Mouse (Mus musculus): Measurements from ENCODE around the gene Ddr1.

The Ddr1 gene

GRCm38 (mm10) chr17:35721676-35722075 lies 17.3 kb upstream of the Ddr1 start:
- no peak for DNase-seq (ENCODE audit: low read depth, low spot score)

DNA sequence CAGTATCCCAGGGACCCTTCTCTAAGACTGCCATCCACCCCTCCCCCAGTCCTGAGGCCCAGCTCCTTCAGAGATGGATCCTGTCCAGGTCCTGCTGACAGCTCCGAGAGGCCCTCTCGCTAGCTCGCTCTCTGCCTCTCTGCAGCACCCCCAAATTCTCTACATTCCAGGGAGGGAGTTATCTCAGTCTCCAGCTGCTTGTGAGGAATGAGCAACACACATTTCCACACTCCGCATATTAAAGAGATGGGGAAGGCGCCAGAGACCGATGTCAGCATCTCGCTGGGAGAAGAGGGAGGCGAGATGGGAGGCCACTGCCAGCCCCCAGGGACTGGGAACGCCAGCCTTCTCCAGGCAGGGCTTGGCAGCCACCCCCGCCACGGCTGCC lies 15.9 kb upstream of the Ddr1 start:
- no peak for DNase-seq (ENCODE audit: low read depth, low spot score)

GRCm38 (mm10) chr17:35719616-35720339 lies 15.4 kb upstream of the Ddr1 start:
- no peak for DNase-seq (ENCODE audit: low read depth, low spot score)

GRCm38 (mm10) chr17:35717080-35717479 lies 12.7 kb upstream of the Ddr1 start:
- no peak for DNase-seq (ENCODE audit: low read depth, low spot score)

GRCm38 (mm10) chr17:35716114-35716513 lies 11.7 kb upstream of the Ddr1 start:
- DNase-seq (ENCODE audit: low read depth, low spot score) = no peak

GRCm38 (mm10) chr17:35710705-35711347 lies 6.4 kb upstream of the Ddr1 start:
- no peak for DNase-seq (ENCODE audit: low read depth, low spot score)

DNA sequence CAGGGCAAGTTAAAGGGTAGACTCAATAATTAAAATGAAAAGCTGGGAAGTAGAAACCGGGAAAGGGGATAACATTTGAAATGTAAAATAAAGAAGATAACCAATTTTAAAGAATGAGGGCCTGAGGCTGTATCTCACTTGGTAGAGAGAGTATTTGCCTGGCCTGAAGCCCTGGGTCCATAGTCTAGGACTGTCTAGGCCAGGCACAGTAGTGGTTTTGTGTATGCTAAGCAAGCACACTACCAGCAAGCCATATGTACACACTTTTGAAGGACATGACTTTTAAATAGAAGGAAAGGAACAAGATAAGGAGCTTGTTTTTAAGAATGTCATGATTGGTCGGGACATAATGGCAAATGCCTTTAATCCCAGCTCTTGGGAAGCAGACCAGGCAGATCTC lies 4.2 kb upstream of the Ddr1 start:
- no peak for DNase-seq (ENCODE audit: low read depth, low spot score)

DNA sequence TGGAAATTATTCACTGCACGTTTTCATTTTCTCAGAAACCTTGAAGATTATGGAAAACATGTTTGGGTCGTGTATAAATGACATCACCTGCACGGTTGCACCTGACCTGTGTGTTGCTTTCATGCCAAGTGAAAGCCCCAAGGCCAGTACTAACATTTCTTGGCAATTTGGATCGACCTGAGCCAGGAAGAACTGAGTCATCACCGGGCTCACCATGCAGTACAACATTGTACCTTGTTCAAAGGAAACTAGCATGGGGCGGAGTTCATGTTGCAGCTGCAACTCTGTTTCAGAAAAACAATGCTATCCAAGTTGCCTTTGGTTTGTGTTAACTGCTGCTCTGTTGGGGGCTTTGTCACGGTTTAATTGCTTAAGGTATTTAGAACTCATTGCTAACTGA lies 3.5 kb upstream of the Ddr1 start:
- DNase-seq (ENCODE audit: low read depth, low spot score) = no peak

DNA sequence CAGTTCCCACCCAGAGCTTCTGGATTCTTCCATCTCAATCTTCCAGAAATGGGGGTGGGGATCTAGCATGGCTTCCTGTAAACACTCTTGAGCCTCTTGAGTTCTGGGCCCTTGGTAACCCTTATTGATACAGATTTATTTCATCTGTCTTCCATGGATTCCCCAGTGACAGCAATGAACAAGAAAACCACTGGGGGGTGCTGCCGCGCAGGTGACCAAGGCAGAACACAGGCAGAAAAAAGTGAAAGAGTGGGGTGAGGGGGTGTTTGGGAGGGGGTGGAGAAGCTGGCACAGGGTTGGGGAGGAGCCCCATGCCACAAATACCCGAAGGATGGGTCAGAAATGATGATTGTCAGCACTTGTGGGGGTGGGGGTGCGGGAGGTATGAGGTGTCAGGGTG lies 1.4 kb upstream of the Ddr1 start:
- DNase-seq (ENCODE audit: low read depth, low spot score) = no peak

DNA sequence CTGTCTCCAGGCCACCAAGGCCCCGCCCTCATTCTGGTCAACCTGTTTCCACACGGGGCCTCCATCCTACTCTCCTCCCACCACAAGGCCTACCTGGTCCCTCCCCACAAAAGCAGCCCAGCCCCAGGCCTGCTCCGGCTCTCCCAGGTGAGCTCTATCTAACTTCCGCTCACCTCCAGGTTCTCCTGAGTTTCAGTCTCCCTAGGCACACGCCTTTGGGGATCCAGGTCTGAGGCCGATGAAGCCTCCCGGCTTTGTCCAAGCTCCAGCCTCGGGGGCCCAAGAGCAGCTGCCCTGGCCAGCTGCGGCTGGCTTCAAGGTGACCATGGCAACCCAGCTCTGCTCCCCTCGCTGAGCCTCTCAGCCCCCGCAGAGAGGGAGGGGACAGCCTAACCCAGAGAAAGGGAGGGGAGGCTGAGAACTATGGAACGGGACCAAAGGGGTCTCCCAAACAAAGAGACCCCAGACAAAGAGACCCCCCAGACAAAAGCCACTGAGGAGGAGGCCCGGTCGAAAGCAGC lies 610 bp downstream of the Ddr1 start:
- DNase-seq (ENCODE audit: low read depth, low spot score) = no peak

DNA sequence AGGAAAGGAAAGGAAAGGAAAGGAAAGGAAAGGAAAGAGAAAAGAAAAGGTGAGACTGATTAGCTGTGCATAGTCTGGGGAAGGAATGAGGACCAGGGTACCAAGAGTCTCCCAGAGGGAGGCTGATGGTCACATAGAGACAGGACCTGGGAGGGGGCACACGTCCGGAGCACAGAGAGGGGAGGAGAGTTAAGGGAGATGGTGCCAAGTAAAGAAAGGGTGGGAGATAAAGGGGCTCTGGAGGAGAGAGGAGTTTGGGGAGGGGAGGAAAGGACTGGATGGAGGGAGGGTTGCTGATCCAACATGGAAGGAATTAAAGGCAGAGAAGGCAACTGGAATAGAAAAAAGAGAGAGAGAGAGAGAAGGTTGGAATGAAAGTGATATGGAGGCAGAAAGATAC lies 1.4 kb downstream of the Ddr1 start:
- no peak for DNase-seq (ENCODE audit: low read depth, low spot score)

- no peak for DNase-seq (ENCODE audit: low read depth, low spot score)
Measured at GRCm38 (mm10) chr17:35702605-35703004, 1.8 kb downstream of the Ddr1 start.

- no peak for DNase-seq (ENCODE audit: low read depth, low spot score)
Measured at GRCm38 (mm10) chr17:35701978-35702461, 2.4 kb downstream of the Ddr1 start.

- no peak for DNase-seq (ENCODE audit: low read depth, low spot score)
Measured at GRCm38 (mm10) chr17:35701203-35701977, 3.0 kb downstream of the Ddr1 start.

DNA sequence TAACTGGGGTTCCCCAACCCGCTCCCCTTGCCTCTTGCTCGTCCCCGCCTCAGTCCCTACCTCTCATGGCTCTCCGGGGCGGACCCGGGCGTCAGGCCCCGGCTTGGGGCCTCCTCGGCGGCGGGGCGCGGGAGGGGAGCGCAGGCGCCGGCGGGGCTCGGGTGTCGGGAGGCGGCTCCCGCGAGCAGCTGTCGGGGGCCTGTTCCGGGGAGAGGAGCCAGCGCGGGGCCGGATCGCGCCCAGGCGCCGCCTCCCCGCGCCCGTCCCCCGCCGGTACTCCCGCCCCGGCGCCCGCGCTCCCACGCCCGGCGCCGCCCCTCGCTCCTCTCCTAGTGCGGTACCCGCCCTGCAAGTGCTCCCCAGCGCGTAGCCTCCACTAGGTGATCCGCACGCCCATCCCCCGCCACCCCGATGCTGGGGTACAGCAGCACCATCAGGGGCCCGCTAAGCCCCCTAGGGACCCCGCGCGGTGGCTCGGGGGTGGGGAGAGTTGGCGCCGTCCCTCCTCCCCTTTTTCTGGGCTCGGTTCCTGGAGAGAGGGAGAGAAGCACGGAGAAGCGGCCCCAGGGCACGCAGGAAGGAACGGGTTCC lies 4.0 kb downstream of the Ddr1 start:
- DNase-seq (ENCODE audit: low read depth, low spot score) = no peak

DNA sequence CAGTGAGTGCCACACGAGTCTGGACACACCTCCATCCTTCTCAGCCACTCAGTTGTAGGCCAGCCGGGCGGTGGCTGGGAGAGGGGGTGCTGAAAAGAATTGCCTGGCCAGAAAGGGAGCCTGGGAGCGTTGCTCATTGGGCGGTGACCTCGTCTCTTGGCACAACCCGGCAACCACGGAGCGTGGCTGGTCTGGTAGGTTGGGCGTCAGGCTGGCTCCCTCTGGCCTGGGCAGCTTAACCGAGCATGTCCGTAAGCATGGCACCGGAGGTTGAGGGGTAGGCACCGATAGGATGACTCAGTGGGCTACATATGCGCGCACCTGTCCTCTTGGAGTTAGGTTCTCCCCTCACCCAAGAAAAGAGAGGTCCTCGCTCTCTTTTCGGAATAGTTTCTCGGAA lies 4.5 kb downstream of the Ddr1 start:
- no peak for DNase-seq (ENCODE audit: low read depth, low spot score)

DNA sequence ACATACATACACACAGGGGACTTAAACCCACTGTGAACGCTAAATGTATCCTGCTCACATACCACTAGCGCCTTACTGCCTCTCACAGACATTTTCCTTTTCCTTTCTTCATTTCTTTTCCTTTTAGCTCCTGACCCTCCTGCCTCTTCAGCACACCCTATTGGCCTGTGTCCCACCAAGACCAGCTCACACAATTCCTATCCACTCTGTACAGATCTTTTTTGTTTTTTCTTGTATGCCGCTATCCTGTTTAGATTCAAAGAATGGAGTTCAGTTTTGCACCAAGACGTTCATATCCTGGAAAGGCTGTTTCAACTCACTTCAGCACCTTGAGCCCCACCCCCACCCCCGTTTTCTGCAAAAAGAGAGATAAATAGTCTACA lies 5.9 kb downstream of the Ddr1 start:
- no peak for DNase-seq (ENCODE audit: low read depth, low spot score)

GRCm38 (mm10) chr17:35697759-35698500 lies 6.5 kb downstream of the Ddr1 start:
- DNase-seq (ENCODE audit: low read depth, low spot score) = no peak

DNA sequence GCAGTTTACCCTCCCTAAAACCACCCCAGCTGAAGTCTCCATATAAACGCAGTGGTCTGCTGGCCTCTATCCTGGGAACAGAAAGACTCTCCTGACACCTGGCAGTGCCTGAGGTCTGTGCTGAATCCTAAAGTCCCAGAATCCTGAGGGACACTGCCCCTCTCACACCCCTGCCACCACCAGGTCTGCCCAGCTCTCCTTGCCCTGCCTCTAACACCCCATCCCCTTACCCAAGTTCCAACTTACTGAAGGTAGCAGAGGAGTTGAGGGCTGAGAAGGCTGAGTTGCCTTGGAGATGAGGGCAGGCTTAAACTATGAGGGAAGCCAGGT lies 7.0 kb downstream of the Ddr1 start:
- DNase-seq (ENCODE audit: low read depth, low spot score) = no peak

DNA sequence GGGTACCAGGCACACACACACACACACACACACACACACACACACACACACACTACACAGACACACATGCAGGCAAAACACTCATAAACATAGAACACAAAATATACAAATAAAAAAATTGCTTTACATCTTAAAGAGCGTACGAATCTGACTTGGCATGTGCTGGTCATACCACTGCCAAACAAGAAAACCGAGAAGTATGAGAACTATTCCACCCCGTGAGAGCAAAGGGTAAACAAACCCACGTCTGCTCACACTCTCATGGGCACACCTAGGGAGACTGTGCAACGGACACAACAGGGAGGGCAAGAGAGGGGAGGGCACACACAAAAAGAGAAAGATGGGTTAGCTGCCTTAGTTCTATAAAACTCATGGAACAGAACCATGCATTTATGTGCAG lies 7.7 kb downstream of the Ddr1 start:
- no peak for DNase-seq (ENCODE audit: low read depth, low spot score)

- no peak for DNase-seq (ENCODE audit: low read depth, low spot score)
Measured at GRCm38 (mm10) chr17:35695289-35695688, 9.1 kb downstream of the Ddr1 start.

GRCm38 (mm10) chr17:35693906-35694305 lies 10.5 kb downstream of the Ddr1 start:
- no peak for DNase-seq (ENCODE audit: low read depth, low spot score)
